Mouse (Mus musculus): ENCODE results near the gene Fam47e.

- TF ChIP-seq MEF2A (IDR thresholded peaks at IDR 0.05; ENCODE audit: extremely low read depth, insufficient replicate concordance, low read depth, low read length, poor library complexity, severe bottlenecking) (no peak), GATA1 (IDR thresholded peaks at IDR 0.05; ENCODE audit: low read depth, low read length) (no peak), MYC (IDR thresholded peaks at IDR 0.05; ENCODE audit: low read depth, low read length) (no peak), RAD21 (IDR thresholded peaks at IDR 0.05; ENCODE audit: low read depth, low read length) (no peak)
These were observed 42.0 kb downstream of the Fam47e start for GRCm38 (mm10) chr5:92596865-92597264.

All from MEL (cell line).